Mouse (Mus musculus): ENCODE data around the gene Ssc4d.

The Ssc4d gene

GRCm38 (mm10) chr5:135940587-135940986 lies 33.7 kb downstream of the Ssc4d start:
- no peak for DNase-seq (ENCODE audit: low read depth, low spot score)

- DNase-seq (ENCODE audit: low read depth, low spot score), result no peak
Measured at GRCm38 (mm10) chr5:135935641-135936190, 38.6 kb downstream of the Ssc4d start.

- no peak for DNase-seq (ENCODE audit: low read depth, low spot score)
Measured at GRCm38 (mm10) chr5:135935176-135935523, 39.2 kb downstream of the Ssc4d start.

GRCm38 (mm10) chr5:135934481-135935175 lies 39.7 kb downstream of the Ssc4d start, which contains the start of gene Ywhag:
TSS of gene Ywhag (minus strand) at chr5:135934616.
- DNase-seq (ENCODE audit: low read depth, low spot score), result peak; percentile 97

- peak; percentile 35 for DNase-seq (ENCODE audit: low read depth, low spot score)
Measured at GRCm38 (mm10) chr5:135933900-135934441, 40.4 kb downstream of the Ssc4d start.

DNA sequence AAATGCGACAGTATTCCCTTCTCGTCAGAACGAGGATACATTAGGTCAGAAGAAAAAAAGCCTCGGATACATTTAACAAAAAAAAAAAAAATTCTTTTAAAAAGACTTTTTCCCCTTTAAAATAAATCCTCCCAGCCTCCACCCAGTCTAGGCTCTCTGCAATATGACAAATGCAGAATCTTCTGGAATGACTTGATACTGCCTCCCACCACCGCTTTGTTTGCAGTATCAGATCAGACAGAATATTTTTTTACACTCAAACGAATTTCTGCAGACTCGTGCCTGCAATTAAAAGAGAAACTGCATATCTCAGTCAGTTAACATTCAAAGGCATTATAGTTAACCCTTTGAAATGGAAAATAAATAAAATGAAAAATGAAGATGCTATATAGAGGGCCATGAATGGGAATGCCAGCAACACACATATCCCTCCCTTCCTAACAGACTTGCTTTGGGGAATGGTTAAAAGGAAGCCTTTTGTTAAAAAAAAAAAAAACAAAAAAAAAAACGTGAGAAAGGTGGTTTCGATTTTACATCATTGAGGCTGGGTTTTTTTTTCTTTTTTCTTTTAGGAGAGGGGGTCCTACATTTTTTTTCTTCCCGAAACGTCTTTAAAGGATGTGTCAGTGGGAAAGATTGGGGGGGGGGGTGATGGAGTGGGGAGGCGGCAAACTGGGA lies 41.0 kb downstream of the Ssc4d start:
- DNase-seq (ENCODE audit: low read depth, low spot score), result no peak

DNA sequence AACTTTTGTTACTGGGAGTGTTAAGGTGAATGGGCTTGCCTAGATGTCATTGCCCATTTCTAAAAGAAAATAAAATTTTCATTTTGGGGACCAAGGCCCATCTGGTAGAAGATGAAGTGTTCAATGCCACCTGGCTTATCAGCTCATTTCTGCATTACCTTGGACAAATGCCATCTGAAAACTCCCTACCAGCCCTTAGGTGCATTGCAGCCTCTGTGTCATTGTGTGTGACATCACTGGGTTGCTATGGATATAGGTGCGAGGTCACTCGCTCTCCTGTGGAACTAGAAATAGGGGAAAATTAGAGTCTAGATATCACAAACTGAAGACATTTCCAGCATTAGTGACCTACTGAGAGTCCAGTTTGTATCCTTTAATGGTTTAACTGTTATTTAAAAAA lies 42.0 kb downstream of the Ssc4d start:
- DNase-seq (ENCODE audit: low read depth, low spot score), result no peak

DNA sequence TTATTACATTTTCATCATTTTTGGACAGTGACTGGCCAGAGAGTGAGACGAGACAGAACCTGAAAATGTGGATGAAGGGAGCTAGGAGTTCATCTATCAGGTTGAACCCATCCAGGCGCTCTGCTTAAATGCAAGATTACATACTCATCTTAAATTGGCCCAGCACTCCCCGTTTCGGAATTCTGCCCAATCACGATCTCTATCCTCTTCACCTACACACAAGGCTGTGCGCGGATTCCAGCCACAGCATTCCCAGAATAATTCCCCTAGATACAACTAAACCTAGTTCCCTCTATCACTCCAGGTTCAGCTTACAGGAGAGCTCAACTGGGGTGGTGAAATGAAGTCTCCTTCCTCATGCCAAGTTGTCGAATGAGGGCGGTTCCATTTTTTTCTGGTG lies 42.8 kb downstream of the Ssc4d start:
- DNase-seq (ENCODE audit: low read depth, low spot score), result no peak

DNA sequence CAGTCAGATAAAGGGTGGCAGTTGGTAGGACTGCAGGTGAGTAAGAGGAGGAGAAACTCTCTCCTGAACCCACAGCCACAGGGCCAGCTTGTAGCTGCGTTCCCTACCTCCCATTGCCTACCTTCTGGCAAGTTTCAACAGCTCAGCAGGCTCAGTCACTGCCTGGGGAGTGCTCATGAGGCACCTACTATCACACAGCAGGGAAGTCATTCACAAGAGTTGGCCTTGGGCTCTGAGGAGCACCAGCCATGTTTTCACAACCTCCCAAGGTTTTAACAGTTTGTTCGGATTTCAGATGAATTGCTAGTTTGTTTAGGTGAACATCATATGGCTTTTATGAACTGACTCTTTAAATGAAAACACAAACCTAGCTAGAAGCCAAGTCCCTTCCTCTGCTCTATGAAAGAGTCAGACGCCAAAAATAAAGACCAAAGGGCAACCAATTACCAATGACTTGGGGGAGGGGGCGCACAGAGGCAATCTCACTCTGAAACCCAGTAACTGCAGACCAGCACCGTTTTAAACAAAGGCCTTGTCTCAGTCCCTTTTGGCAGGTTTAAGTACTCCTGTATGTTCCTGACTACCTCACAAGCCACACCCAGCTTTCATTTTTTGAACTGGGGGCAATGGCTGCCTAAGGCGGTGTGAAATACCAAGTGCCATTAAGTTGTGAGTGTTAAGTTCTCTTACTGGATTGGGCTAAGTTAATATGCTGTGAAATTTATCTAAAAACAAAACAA lies 44.5 kb downstream of the Ssc4d start:
- DNase-seq (ENCODE audit: low read depth, low spot score), result no peak

GRCm38 (mm10) chr5:135923901-135924300 lies 50.4 kb downstream of the Ssc4d start:
- no peak for DNase-seq (ENCODE audit: low read depth, low spot score)

GRCm38 (mm10) chr5:135919902-135920301 lies 54.4 kb downstream of the Ssc4d start:
- no peak for DNase-seq (ENCODE audit: low read depth, low spot score)

DNA sequence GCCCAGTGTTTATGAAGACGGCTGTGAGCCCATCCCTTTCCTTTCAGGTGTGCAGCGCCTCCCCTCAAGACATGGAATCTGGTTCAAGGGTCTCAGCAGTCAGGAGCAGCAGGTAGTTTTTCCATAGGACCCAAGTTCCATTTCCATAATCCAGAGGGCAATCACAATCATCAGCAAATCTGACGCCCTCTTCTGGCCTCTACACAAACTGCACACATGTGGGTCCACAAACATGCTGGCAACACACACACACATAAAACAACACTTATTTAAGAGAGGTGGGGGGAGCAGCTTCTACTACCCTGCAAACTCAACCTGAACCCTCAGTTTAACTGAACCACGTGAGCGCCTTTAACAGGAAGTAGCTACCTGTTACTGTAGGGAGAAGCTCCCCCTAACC lies 55.7 kb downstream of the Ssc4d start:
- DNase-seq (ENCODE audit: low read depth, low spot score), result no peak

- DNase-seq (ENCODE audit: low read depth, low spot score), result no peak
Measured at GRCm38 (mm10) chr5:135918059-135918437, 56.3 kb downstream of the Ssc4d start.

DNA sequence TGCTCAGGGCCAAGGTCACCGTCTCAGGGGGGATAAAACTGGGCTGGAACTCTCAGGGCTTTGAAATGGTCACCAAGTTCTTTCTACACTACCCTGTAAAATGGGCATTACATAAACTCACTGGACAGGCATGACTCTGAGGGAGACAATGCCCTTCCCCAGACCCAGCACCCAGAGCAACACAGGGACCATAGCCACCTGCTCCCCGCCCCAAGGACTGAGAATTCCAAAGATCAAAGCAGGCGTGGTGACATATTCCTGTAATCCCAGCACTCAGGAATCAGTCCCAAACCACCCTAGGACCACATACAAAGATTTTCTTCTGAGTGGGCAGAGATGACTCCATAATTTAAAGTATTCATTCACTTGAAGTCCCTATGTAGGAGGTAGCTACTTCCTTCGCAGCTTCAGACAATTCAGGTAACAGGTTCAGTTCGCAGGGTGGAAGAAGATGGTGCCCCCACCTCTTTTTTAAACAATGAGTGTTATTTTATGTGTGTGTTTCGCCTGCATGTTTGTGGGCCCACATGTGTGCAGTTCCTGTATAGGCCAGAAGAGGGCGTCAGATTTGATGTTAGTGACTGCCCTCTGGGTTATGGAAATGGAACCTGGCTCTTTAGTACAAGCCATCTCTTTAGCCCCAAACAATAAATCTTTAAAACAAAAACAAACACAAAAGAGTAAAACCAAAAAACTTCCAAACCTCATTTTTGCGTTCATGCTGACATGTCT lies 56.8 kb downstream of the Ssc4d start:
- DNase-seq (ENCODE audit: low read depth, low spot score), result no peak

GRCm38 (mm10) chr5:135916601-135917000 lies 57.7 kb downstream of the Ssc4d start:
- no peak for DNase-seq (ENCODE audit: low read depth, low spot score)

DNA sequence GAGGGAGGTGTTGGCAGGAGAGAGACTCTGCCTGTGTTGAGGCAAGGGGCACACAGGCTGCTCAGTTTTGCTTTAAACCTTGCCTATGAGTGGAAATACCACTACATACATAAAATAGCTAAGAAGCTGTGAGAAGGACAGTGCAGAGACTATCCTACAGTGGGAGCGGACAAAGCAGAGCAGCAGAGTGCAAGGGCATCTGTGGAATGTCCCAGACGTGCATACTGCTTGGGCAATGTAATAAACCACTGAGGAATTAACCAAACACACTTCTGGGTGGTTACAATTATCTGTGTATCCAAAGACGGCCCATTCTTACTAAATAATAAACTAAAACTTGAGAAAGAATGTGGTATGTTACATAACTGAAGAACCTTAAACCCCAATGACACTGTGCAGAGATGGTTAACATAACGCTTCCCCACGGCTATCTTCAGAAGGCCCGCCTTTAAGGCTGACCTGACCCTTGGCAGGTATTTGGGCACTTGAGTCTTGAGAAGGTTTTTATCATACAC lies 58.2 kb downstream of the Ssc4d start:
- no peak for DNase-seq (ENCODE audit: low read depth, low spot score)

DNA sequence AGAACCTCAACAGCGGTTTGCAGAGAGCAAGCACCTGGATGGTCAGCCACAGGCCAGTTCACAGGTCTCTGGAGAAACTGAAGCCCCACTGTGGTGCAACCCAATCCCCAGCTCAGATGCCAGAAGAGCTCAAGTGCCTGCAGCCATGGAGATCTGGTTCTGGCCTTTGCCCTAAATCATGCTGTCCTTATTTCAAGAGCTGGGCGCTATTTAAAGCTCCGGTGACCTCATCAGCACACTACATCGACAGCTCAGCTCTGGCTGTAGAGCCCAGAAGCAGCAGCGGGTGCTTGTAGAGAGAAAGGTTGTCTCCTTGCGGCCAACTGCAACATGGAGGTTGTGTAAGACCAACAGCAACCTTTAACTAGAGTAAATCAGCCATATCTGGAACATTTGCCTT lies 60.2 kb downstream of the Ssc4d start:
- DNase-seq (ENCODE audit: low read depth, low spot score), result no peak

DNA sequence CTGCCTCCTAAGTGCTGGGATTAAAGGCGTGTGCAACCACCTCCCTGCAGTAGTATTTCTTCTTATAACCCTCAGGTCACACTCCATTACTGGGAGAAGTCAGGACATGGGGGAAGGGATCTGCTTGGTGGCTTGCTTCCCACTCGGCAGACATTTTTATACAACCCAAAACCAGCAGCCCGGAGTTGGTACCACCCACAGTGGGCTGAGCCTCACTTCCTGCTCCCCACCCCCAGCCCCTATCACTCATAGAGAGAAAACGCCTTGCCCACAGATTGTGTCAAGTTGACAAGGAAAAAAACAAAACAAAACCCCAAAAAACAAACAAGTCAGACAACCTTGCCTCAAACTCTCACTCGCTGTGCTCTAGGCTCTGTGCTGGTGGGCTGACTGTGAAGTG lies 61.1 kb downstream of the Ssc4d start:
- no peak for DNase-seq (ENCODE audit: low read depth, low spot score)

GRCm38 (mm10) chr5:135911633-135912220 lies 62.6 kb downstream of the Ssc4d start:
- DNase-seq (ENCODE audit: low read depth, low spot score), result no peak

GRCm38 (mm10) chr5:135910813-135911212 lies 63.5 kb downstream of the Ssc4d start:
- no peak for DNase-seq (ENCODE audit: low read depth, low spot score)

Data from forelimb bud, embryonic 11.5 days (tissue).